Mouse (Mus musculus) embryo, embryonic 10.5 days (tissue): Measurements from ENCODE around the gene Slc24a3.

ENCODE experiments used
- DNase-seq: peaks from one replicate; pipeline ENCODE4 v3.0.0-alpha.2; 2015; ENCODE audit warnings: low spot score

Slc24a3 gene

DNA sequence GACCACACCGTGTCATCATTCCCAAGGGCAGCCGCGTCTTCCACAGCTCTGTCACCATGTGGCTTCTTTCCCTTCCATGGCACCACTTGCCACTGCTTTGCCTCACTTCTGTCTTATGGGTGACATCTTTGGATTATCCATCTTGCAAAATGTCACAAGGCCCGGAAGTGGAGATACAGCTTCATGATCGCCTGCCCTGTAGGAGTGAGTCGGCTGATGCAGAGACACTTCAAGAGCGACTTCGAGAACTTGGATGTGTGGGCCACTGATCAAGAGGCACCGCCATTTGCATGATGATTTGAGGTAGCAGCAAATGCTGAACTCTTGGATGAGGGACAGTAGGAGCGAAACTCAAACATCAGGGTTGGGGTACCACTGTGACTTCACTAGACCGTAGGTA is 46.0 kb downstream of the Slc24a3 start:
- no peak for DNase-seq

DNA sequence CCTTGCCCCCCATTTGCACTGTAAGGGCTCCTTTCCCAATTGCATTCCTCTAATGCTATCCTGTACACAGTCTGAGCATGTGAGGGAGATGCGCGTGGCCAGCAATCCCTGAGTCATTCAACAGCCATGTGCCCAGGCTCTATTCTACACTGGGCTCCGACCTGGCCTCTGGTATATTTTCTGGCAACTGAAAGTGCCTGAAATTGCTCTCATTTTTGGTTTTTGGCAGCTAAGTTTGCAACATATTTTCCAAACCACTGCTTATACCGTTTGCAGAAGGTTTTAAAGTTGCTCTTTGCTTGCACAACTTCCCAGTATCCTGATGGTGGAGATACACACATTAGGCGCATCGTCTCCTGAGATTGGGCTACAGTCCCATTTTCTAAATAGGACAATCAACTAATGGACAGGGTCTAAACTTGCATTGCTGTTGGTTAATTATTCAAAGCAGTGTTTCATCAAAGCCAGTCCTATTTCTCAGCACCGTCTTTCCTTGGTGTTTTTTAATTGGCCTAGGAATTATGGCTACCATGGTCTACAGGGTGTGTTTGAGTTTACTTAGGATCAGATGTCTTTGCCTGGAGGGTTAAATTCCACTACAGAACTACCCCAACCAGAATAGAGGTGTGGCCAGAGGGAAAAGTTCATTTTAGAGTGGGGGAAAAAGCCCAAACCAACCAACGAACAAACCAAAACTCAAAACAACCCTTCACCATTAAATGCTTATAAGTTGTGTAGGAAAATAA is 46.7 kb downstream of the Slc24a3 start:
- no peak for DNase-seq

DNA sequence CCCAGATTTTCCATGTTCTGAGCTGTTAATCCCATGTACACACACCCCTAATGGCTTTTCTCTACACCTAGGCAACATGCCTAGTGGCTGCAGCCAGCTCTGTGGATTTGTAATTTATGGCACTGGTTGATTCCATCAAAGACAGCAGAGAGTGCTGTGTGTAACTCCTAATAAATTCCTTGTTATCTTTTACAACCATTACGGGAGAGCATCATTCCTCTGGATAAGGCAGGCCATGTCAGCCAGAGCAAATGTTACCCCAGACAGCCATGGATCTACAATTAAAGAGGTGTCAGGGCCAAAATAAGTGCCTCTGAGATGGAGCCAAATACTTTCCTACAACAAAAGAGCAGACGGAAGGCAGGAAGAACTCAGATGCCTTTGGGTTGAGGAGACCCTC is 49.0 kb downstream of the Slc24a3 start:
- no peak for DNase-seq

DNA sequence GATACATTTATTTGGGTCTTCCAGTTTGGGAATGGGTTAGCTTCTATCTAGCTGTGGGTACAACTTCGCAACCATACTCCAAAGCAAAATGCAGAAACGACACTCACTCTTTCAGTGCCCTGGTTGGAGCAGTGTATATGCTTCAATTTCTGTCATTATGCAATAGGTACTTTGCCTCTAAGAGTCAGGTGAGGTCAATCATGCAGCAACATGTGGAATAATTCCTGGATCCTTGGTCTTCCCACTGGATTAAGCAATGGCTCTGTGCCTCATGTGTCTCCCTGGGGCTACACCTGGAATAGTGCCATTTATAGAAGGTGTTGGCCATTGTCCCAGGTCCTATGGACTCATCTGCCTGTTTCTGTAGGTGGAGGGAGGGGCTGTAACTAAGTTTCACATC is 49.9 kb downstream of the Slc24a3 start:
- DNase-seq: no peak

DNA sequence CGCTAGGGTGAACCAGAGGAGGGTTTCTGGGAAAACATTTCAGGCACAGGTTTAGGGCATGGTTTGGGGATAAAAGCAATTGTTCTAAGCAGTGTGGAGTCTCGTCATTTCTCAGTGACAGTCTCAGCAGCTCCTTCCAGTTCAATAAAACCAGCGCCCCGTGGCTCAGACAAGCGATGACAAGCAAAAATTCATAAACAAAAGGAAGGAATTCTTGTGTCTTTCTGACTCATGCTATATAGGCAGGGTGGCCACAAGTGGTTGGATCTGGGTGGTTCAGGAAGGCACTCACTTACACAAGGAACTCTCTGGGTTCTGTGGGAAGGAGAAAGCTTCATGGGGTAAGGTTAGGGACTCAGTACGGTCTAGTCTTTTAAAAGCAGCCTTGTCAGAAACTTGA is 51.7 kb downstream of the Slc24a3 start:
- no peak for DNase-seq

DNA sequence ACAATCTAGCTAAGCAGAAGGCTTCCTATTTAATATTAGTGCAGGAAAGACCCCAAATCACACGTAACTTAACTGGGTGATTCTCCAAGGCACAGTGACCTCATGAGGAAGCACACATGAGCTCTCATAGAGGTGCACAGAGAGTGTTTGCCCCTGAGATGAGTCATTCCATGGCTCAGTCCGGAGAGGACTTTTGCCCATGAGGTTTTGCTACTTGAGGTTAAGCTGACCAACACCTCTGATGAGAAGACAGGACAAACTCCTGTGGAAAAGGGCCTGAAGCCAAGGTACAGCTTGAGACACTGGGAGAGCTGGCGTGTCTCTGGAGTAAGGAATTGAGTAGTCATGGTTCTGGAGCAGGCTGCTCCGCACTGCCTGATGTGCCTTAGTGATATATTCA is 56.1 kb downstream of the Slc24a3 start:
- no peak for DNase-seq

GRCm38 (mm10) chr2:145225640-145226039 is 58.1 kb downstream of the Slc24a3 start:
- no peak for DNase-seq

DNA sequence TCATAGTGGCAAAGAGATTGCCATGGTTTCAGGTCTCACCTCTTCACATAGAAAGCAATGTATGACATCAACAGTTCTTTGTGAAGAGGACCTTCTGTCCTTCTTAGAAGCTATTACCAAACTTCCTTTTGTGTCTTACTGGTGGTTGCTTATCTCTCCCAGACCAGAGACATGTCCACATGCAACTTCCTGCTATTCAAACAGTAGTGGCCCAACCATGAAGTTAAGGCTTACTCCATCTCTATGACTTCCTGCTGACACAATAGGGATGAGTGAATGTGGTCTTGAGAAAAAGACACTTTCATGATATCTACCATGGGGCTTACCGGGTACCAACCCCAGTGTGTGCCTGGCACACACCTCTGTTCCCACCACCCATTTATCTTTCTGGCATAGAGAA is 58.5 kb downstream of the Slc24a3 start:
- no peak for DNase-seq

DNA sequence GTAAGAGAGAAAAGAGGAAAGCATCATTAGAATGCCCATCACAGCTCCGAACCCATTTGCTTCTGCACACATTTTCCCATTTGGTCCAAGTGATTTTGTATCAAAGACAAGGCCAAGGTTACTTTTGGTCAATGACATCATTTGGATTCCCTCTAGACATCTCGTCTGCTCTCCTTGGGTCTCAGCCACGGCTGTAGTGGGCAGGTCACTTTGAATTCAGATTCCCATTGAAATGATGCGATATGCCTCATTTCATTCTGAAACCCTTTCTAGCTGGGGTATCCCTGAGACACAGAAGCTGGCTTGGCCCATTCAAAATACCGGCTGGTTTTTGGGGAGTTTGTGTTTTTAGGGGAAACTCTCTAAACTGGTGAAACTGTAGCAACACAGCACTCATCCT is 59.8 kb downstream of the Slc24a3 start:
- DNase-seq: no peak

DNA sequence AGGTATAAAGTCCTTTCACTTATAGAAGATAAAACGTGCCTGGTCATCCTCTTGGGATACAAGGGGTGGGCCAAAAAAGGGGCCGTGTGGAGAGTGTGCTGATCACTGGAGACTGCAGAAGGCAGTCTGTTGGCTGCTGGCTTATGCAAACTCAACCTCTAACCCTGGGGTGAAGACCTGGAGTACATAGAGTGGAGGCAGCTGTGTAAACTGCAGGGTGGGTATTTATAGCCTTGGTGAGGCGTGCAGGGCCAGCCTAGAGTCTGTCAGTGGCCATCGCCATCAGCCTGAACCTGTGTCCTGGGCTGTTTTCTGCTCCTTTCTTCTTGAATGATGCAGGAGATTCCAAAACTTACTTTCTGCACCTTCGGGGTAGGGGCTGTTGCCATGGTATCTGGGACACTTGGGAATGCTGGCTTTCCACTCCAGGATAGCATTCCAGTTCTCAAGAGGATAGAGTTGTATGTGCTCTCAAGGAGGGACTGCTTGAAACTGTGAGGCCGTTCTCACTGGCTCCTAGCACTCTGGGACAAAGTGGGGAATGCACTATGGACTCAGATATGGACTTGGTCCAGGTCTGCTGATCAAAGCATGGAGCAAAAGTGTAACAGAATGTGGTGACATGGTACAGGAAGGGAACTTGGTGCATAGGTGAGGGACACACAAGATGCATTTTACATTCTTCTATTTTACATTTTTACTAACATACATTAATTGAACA is 65.4 kb downstream of the Slc24a3 start:
- peak; percentile 77 for DNase-seq

DNA sequence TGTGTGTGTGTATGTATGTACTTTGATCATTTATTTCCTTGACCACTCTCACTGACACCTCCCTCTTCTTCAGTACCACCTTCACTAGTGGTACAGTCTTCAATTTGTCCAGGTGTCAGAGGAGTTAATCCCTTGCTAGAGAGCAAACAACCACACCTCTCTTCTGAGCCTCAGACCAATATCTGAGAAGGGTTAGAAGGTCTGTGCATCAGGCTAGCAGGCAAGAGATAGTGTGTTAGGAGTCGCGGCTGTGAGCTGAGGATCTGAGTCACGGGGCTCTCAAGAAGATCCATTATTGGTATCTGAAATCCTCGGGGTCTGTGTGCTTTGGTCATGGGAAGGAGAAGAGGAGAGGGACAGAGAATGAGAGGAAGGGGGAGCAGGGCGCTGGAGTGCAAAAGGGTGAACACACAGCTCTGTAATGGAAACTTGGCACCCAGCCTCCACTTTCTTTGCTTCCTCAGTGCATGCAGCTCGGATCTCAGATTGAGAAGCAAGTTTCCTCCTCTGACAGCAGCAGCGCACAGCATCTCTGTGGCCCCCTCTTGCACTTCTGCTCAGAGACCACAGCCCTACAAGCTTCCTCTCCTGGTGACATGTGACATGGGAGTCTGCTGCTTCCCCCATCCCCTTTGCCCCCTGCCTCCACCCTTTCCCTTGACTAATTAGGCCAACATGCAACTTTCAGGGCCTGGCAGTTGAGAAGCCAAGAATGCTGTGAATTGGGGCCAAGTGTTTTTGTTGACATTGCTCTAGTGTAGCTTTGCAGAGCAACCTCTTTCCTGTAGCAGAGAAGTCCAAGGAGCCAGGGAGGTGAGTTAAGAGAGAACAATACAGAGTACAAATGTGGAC is 66.2 kb downstream of the Slc24a3 start:
- DNase-seq: no peak

DNA sequence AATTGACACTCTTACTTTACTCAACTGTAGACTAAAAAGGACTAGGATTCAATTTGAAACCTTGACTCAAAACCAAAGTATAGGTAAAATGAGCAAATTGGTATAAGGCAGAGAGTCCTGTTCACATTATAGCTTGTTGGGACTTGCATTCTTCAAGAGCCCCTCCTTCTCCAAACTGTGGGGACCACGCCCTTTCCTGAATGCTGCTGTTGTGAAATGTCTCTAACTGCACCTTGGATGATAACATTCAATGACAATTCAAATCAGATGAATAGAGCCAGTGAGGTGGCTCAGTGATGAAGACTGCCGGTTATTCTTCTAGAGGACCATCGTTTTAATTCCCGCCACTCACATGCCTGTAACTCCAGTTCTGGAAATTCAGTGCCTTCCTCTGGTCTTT is 78.8 kb downstream of the Slc24a3 start:
- no peak for DNase-seq

DNA sequence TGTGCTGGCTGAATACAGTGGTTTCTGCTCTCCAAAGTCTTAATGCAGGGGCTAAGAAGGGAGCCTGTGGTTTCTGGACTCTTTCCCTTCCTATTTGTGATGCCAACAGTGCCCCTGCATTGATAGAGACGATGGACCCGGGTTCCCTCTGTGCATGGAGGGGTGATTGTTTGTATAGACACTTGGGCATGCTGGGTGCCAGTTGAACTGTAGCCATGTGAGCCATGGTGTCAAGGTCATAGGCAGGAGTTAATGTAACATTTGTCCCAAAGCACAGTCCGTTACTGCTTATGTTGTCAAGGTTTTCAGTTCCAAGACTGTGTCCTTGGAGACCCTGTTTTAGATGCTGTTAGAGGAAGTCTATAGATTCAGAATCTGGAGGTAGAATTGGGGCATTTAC is 80.6 kb downstream of the Slc24a3 start:
- no peak for DNase-seq

DNA sequence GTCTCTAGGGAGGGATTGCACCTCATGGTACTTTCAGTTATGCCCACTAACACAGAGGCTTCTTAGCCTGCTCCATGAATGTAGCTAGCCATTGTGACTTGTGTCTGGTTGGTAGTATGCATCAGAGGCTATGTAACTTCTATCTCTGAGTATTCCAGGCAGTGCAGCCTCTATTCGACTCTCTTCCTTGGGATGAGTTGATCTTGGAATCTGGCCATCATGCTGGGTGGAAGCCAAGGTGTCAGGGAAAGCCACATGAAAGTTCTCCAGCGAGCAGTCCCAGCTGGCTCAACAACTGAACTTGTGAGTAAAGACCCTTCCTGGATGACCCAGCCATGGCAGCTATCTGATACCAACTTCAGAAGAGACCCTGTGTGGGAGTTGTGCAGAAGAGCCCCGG is 89.8 kb downstream of the Slc24a3 start:
- DNase-seq: no peak

DNA sequence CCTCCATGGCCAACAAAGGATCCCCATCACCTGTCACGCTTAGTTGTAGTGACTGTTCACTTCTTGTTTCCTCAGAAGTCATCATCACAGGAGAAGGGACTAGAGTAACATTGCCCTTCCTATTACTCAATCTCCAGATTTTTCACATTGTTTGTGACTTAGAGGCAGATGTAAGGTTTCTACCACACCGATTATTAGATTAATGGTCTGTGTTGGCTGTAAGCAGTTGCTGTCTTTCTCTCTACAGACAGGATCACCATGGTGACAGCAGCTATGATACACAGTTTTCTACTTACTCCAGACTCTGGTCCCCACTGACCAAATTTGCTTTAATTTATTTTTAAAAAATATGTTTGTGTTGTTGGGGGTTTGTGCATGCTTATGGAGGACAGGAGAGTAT is 90.3 kb downstream of the Slc24a3 start:
- no peak for DNase-seq

DNA sequence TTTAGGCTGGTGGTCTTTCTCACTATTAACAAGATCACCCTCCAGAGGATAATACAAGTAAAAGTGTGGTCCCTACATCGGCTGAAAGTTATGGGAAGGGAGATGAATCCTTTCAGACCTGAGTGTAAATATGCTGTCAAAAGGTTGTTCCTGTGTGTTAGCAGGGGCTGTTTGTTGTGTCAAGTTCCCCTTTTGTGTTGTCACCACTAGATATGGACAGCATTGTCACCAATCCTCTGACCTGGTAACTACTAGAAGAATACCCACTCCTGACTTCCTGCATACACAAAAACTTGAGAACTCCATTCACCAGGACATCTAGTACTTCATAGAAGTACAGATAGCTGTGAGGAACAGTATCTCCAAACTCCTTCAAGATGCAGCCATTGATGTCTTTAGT is 93.0 kb downstream of the Slc24a3 start:
- DNase-seq: no peak

GRCm38 (mm10) chr2:145262153-145262552 is 94.6 kb downstream of the Slc24a3 start:
- no peak for DNase-seq

- no peak for DNase-seq
Observed at GRCm38 (mm10) chr2:145266723-145267122, 99.2 kb downstream of the Slc24a3 start.

DNA sequence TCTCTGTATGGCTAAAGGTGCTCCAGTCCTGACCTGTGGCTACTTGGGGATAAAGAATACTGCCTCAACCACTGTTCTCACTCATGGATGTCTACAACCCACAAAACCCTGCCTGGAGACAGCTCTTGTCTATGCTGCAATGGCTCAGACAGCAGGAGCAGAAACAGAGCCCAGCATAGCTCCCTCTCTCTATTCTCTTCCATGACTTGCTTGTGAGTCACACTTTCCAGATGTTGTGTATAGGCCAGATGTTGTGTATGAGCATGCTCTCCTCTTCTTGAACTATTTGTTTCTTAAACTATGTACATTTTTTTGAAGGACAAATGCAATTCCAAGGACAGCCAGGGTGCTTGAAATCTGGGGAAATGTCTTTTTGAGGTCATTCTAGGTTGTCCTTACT is 101.4 kb downstream of the Slc24a3 start:
- no peak for DNase-seq

GRCm38 (mm10) chr2:145269410-145269809 is 101.9 kb downstream of the Slc24a3 start:
- no peak for DNase-seq

DNA sequence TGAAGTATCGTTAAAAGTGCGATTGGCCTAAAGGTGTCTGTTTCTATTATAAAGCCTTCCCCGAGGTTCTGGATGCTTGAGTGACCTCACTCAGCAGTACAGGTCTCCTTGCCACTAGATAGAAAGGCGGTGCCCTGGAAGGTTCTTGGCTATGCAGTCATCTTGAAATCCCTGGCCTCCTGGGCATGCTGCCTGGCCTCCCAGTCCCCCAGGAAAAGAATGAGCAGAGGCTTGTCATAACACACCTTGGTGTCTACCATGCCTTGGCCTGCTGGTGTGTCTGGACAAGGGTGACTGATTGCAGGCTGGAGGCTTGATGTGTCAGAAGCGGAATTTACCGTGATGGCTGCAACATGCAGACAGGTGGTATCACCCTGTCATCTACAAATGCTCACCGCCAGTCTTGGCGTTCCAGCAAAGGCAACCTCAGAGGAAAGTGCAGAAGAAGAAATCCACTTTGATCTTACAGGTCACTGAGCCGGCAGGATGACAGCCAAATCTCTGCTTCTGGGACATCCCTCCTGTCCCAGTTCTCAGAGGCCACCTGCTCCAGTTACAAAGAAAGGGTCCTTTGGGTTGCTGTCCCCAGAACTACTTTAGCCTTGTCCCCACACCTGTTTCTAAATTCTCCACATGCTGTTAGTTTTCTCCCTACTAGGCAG is 106.6 kb downstream of the Slc24a3 start:
- no peak for DNase-seq

DNA sequence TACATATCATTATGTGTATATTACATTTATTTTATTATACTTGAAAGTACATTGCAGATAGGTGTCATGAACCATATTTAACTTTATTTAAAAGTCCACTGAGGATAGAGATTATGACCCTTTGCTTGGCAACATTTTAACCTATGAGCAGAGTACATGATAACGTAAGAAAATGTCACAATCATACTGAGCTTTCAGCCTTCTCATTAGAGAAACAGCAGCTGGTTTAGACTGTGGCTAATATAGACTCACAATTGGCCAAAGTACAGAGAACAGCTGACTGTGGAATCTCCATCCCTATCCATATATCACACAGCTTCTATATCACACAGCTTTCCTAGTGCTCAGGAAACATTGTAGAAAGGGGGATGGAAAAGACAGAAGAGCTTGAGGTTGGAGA is 111.8 kb downstream of the Slc24a3 start:
- no peak for DNase-seq
